Mouse (Mus musculus): ENCODE results near the gene Ccdc69.
"Not testable (repeated sequence)": the region's sequence is repeated elsewhere in the genome, so short reads cannot be mapped to it uniquely, and the experiment has no call there.

The Ccdc69 gene

GRCm38 (mm10) chr11:55096731-55097462 is 19.0 kb upstream of the Ccdc69 start:
- no peak for DNase-seq

DNA sequence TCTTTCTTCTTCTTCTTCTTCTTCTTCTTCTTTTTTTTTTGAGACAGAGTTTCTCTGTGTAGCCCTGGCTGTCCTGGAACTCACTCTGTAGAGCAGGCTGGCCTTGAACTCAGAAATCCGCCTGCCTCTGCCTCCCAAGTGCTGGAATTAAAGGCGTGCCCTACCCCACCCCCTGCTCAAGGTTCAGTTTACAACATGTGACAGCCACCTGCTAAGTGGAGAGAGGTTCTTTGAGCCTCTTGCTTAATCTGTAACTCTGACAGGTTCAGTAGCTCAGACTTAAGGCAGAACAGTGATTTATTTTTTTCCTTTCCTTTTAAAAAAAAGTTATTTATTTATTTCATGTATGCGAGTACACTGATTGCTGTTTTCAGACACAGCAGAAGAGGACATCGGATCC is 18.4 kb upstream of the Ccdc69 start:
- not testable (repeated sequence) for DNase-seq

- no peak for DNase-seq
Observed at GRCm38 (mm10) chr11:55093096-55093495, 15.2 kb upstream of the Ccdc69 start.

DNA sequence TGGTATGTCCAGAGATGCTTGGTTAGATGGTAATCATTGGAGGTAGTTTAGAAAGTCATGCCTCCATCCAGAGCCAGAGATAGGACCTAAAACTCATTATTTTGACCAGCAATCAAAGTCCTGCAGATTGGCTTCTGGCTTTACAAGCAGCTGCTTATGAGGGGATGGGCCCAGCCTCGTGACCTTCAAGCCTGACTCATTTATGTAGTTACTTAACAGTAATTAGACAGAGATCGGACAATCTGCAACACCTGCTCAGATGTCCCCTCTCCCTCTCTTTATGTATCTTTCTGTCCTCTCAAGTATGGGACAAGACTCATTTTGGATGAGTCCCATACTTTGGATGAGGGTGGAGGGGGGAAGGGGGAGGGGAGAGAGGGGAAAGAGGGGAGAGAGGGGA is 12.0 kb upstream of the Ccdc69 start:
- DNase-seq = no peak

GRCm38 (mm10) chr11:55087006-55087405 is 9.1 kb upstream of the Ccdc69 start:
- DNase-seq = peak; percentile 86 to 87

GRCm38 (mm10) chr11:55085396-55085795 is 7.5 kb upstream of the Ccdc69 start:
- DNase-seq = peak in 1 of 2 experiments; percentile 60

DNA sequence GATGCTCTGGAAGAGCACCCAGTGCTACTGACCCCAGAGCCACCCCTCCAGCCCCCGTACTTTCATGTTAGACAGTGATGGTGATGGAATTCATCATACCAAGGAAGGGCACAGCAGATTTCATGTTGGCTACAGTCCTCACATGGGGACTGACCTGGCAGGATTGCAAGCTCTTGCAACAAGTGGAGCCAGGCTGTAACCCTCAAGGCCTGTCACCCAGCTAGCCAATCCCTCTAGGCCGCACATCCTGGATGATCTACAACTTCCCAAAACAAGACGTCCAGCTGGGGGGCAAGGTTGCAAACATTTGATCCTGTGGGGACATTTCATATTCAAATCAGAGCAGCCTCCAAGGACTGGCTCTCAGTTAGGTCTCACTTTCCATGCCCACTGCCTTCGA is 6.7 kb upstream of the Ccdc69 start:
- DNase-seq = no peak

GRCm38 (mm10) chr11:55081206-55081605 is 3.3 kb upstream of the Ccdc69 start:
- no peak for DNase-seq

DNA sequence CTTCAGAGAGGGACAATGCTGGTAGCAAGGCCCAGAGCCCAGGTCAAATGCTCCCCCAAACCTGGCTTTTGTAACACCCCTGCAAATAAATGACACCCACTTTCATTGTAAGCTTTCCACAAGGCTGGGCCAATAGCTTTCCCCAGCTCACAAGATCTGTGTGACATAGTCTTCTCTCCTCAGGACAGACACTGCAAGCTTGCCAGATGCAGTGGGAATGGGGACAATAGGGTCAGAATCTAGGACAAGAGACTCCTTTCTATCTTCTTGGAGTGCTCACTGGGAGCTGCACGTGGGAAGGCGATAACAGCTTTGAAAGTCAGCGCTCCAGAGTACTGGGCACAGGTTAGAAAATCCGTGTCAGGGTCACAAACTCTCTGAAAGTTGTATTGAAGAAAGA is 1.2 kb upstream of the Ccdc69 start:
- no peak for DNase-seq

DNA sequence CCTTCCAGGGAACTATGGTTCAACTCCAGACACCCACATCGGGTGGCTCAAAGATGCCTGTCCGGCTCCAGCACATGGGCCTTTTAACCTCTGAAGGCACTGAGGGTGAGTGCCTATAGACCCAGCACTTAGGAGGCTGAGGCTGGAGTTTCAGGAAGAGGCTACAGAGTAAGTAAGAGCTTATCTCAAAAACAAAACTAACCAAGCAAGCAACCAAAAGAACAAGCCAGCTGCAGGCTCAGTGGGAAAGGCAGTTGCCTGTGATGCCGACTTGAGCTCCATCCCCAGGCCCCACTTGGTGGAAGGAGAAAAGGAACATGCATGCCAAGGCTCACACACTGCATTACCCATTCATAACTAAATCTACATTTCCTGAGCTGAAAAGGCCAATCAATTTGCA is 571 bp upstream of the Ccdc69 start:
- no peak for DNase-seq

- DNase-seq = no peak
Observed at GRCm38 (mm10) chr11:55076234-55076633, 1.7 kb downstream of the Ccdc69 start.

DNA sequence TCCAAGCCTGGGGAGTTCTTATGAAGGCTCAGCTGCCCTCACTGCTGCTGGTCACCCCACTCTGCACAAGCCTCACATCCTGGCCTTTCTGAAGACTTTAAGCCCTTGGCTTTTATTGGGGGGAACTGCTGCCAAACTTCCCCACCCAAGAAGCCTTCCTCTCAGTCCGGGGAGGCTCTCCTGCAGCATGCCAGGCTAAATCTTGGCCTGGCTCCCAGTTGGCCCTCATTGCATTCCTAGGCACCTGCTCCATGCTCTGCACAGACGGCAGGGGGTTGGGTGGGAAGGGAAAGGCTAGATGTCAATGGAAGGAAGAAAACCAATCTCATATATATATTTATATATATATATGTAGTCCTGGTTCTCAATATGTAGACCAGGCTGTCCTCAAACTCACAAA is 2.3 kb downstream of the Ccdc69 start:
- peak; percentile 76 to 87 for DNase-seq

DNA sequence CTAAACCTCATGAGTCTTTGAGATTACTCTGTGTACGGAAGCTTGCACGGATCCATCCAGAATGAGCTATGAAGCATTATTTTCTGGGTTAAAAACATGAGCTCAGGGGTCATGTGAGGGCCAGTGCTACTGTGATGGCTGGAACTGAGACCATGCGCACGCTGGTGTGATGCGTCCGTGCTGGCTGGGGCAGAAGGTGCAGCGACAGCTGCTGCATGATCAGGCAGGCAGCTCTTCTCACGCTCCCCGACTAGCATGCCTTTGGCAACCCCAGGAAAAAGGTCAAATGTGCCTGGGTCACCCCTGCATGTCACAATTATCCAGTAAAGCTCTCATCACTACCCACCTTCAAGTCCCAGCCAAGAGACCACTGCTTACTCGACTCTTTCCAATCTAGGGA is 4.7 kb downstream of the Ccdc69 start:
- no peak for DNase-seq

DNA sequence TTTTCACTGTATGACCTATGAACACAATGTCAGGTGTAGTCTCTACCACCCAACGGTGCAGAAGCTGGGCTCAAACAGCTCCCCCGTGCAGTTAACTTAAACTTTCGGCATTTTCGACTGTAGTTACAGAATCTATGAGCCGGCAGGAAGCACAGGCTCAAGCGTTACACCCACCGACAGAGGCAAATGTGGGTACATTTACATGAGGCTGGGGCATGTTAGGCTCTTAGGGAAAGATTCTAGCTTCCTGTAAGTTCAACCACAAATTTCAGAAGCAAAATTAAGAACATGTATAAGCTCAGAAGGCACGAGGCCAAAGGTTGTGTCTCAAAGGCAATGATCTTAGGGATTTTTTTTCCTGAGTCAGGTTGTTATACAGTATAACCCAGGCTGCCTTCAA is 5.5 kb downstream of the Ccdc69 start:
- no peak for DNase-seq

GRCm38 (mm10) chr11:55071344-55071743 is 6.6 kb downstream of the Ccdc69 start:
- no peak for DNase-seq

DNA sequence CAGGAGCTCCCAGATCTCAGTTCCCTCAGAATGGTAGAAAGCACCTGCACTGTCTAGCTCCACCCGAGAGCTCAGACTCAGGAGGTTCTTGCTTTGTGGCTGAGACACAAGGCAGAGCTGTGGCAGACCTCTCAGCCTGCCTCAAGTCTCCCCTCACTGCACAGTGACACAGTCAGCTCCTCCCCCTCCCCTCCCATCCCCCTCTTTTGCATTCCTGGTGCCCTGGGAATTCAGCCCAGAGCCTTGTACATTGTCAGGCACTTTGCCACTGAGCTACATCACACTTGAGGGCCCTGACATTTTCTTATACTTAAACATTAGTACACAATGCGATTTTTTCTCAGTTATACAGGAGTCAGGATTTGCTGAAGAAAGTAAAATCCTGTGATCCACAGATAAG is 8.9 kb downstream of the Ccdc69 start:
- DNase-seq = no peak

GRCm38 (mm10) chr11:55066921-55067320 is 11.0 kb downstream of the Ccdc69 start:
- DNase-seq = no peak

GRCm38 (mm10) chr11:55062856-55063255 is 15.1 kb downstream of the Ccdc69 start:
- no peak for DNase-seq

GRCm38 (mm10) chr11:55060802-55061201 is 17.1 kb downstream of the Ccdc69 start:
- DNase-seq = no peak

DNA sequence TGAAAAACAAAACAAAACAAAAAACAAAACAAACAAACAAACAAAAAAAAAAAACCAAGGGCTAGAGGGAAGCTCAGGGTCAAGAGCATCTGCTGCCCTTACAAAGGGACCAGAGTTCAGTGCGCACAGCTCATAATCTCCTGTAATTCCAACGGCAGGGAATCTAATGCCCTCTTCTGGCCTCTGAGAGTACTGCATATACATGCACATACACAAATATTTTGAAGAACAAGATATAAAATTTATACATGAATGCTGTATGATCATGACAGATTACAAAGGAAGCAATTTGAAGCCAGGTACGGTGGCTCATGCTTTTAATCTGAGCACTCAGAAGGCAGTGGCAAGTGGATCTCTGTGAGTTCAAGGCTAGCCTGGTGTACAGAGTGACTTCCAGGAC is 20.4 kb downstream of the Ccdc69 start:
- DNase-seq = no peak

DNA sequence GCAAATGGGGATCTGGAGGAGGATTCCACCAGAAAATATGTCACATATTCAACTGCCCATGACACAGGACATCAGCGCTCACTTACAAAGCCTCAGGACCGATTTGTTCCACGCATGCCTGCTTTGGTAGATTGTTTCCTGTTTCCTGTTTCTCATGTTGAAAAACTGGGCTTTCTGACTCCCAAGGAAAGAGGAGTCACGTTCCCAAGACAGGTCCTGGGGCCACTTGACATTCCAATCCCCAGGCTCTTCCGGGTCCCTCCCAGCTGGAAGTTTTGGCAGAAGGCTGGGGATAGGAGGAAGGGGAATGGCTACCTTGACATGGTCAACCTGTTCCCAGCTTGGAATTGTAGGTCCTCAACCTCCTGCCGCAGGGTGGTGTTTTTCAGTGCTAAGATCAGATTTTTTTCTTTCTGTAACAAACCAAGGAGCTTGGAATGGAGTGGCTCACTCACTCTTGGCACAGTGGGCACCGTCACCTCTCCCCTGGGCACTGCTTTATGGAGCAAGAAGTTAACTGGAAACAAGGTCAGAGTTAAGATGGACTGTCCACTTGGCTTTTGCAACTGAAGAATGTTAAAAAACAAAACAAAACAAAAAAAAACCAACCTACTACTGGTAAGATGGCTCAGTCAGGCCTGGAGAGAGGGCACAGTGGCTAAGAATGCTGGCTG is 27.0 kb downstream of the Ccdc69 start:
- DNase-seq = no peak

GRCm38 (mm10) chr11:55046600-55046999 is 31.3 kb downstream of the Ccdc69 start:
- peak in 1 of 2 experiments; percentile 40 for DNase-seq

GRCm38 (mm10) chr11:55041348-55041747 is 36.6 kb downstream of the Ccdc69 start:
- peak; percentile 29 to 57 for DNase-seq

- DNase-seq = peak; percentile 90 to 92
Observed at GRCm38 (mm10) chr11:55039591-55039990, 38.3 kb downstream of the Ccdc69 start.

DNA sequence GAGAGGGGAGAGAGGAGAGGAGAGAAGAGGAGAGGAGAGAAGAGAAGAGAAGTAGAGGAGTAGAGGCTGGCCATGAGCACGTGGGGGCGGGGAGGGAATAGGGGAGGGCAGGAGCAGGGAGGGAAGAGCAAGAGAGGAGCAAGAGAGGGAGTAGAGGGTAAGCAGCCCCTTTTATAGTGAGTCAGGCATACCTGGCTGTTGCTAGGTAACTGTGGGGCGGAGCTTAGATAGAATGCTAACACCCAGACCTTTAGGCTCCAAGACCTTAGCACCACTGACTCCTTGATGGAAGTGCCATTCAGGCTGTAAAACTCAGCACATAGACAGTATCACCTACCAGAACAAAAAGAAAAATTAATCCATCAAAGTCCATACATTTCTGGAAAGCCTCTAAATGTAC is 41.3 kb downstream of the Ccdc69 start:
- no peak for DNase-seq
